Mouse (Mus musculus) embryonic facial prominence, embryonic 13.5 days (tissue): ENCODE measurements around the gene Suco. TPM values are rescaled to one million over a fixed set of nuclear protein-coding genes. Genes with fewer than 3 reads are reported as not detected.
A peak's percentile ranks its signal among the peaks of the same experiment; 100 is the strongest.

Source experiments
- ATAC-seq: fragments of 200-750 bp; cut with Nextera tagmentation; 2 replicates; pipeline ENCODE4 v1.8.0; 2017; ENCODE audit warnings: low read depth; ENCODE audit not compliant: insufficient number of reproducible peaks, insufficient read depth, low FRiP score, low TSS enrichment
- H3K27ac ChIP-seq: fragments of 300-500 bp; sonication (generic); 2 replicates; pipeline ENCODE4 v1.5.1; 2015; ENCODE audit warnings: moderate library complexity, mild to moderate bottlenecking, inconsistent platforms
- H3K27me3 ChIP-seq: fragments of 300-500 bp; sonication (generic); 2 replicates; pipeline ENCODE4 v1.6.1; 2015; ENCODE audit warnings: mild to moderate bottlenecking, inconsistent platforms
- H3K36me3 ChIP-seq: fragments of 300-500 bp; sonication (generic); 2 replicates; pipeline ENCODE4 v1.6.1; 2015; ENCODE audit warnings: mild to moderate bottlenecking, inconsistent platforms
- H3K4me1 ChIP-seq: fragments of 300-500 bp; sonication (generic); 2 replicates; pipeline ENCODE4 v1.6.1; 2015; ENCODE audit warnings: inconsistent platforms
- H3K4me2 ChIP-seq: fragments of 300-500 bp; sonication (generic); 2 replicates; pipeline ENCODE4 v1.6.1; 2015; ENCODE audit warnings: moderate library complexity, mild to moderate bottlenecking, inconsistent platforms
- H3K4me3 ChIP-seq: fragments of 300-500 bp; sonication (generic); 2 replicates; pipeline ENCODE4 v1.5.1; 2015; ENCODE audit warnings: mild to moderate bottlenecking, inconsistent platforms
- H3K9ac ChIP-seq: fragments of 300-500 bp; sonication (generic); 2 replicates; pipeline ENCODE4 v1.6.1; 2015; ENCODE audit warnings: mild to moderate bottlenecking, inconsistent platforms
- H3K9me3 ChIP-seq: fragments of 300-500 bp; sonication (generic); 2 replicates; pipeline ENCODE4 v1.6.1; 2016; ENCODE audit warnings: inconsistent platforms
- WGBS: fragments of 180-500 bp; shearing (Covaris S2); methylation state at CpG from one replicate; pipeline ENCODE4 v1.1.7; 2015; ENCODE audit warnings: mixed read lengths; 5-methylcytosine and 5-hydroxymethylcytosine counted together
- polyA plus RNA-seq: library from polyadenylated mRNA; unstranded; fragments of >200 nt; fragmentation: Nextera tagmentation; extraction: Ambion mirVana; gene quantifications from 2 replicates; pipeline ENCODE4 v1.2.1, GENCODE M21; 2015

Gene Suco
- polyA plus RNA-seq, 1 experiment from 2014 or later = 25.2 TPM

- no peaks in the 10 kb centered on the region for H3K4me1 ChIP-seq
- no peaks in the 10 kb centered on the region for H3K36me3 ChIP-seq
- H3K4me3 ChIP-seq = no peak overlapping the region
- no peaks in the 10 kb centered on the region for H3K27me3 ChIP-seq
- H3K4me2 ChIP-seq = no peak overlapping the region
- H3K27ac ChIP-seq = no peak overlapping the region
- ATAC-seq = no peak
- 89% methylated on average over 12 of the region's 12 CpGs for WGBS
- no peak overlapping the region for H3K9ac ChIP-seq
- H3K9me3 ChIP-seq = no peaks in the 10 kb centered on the region
These were observed 11.3 kb upstream of the Suco start for GRCm38 (mm10) chr1:161887679-161888260.

GRCm38 (mm10) chr1:161885762-161886161, 9.3 kb upstream of the Suco start:
- H3K9me3 ChIP-seq = no peaks in the 10 kb centered on the region
- no peaks in the 10 kb centered on the region for H3K36me3 ChIP-seq
- ATAC-seq = no peak
- no peaks in the 10 kb centered on the region for H3K27me3 ChIP-seq
- H3K4me2 ChIP-seq = no peak overlapping the region
- no peak overlapping the region for H3K4me3 ChIP-seq
- H3K4me1 ChIP-seq = no peaks in the 10 kb centered on the region
- no peak overlapping the region for H3K27ac ChIP-seq
- WGBS = 72% methylated on average over 1 of the region's 1 CpGs
- no peak overlapping the region for H3K9ac ChIP-seq

GRCm38 (mm10) chr1:161877580-161878142, 1.2 kb upstream of the Suco start:
- WGBS = 20% methylated on average over 5 of the region's 5 CpGs

GRCm38 (mm10) chr1:161875706-161876552, 553 bp downstream of the Suco start:
- Histone ChIP-seq H3K36me3 (no peaks in the 10 kb centered on the region), H3K27me3 (no peaks in the 10 kb centered on the region), H3K9me3 (no peaks in the 10 kb centered on the region), H3K4me3 (peak overlapping the region; percentile 89), H3K4me1 (peaks cover 16% of the 10 kb centered on the region), H3K9ac (peak overlapping the region; percentile 95), H3K27ac (peak overlapping the region; percentile 98), H3K4me2 (peak overlapping the region; percentile 81)
- ATAC-seq = peak; percentile 26
- under 1% methylated on average over 34 of the region's 34 CpGs for WGBS

More at GRCm38 (mm10) chr1:161877580-161878142, 1.2 kb upstream of the Suco start:
- Histone ChIP-seq H3K27me3 (no peaks in the 10 kb centered on the region), H3K4me3 (peak overlapping the region; percentile 89), H3K4me1 (peaks cover 16% of the 10 kb centered on the region), H3K9ac (peak overlapping the region; percentile 60), H3K36me3 (no peaks in the 10 kb centered on the region), H3K4me2 (peak overlapping the region; percentile 81), H3K27ac (peak overlapping the region; percentile 85), H3K9me3 (no peaks in the 10 kb centered on the region)
- ATAC-seq = no peak

GRCm38 (mm10) chr1:161869422-161869821, 7.1 kb downstream of the Suco start:
- Histone ChIP-seq H3K27ac (no peak overlapping the region), H3K4me1 (peaks cover 9% of the 10 kb centered on the region), H3K9ac (no peak overlapping the region), H3K4me3 (no peak overlapping the region), H3K4me2 (no peak overlapping the region), H3K36me3 (no peaks in the 10 kb centered on the region), H3K27me3 (no peaks in the 10 kb centered on the region), H3K9me3 (no peaks in the 10 kb centered on the region)
- WGBS = 82% methylated on average over 1 of the region's 1 CpGs
- no peak for ATAC-seq

- Histone ChIP-seq H3K27me3 (no peaks in the 10 kb centered on the region), H3K27ac (no peak overlapping the region), H3K4me1 (0 out of 2 replicates have a peak, but pooled peaks cover 2% of the 10 kb centered on the region), H3K9ac (no peak overlapping the region), H3K4me2 (no peak overlapping the region), H3K36me3 (no peaks in the 10 kb centered on the region), H3K9me3 (no peaks in the 10 kb centered on the region), H3K4me3 (no peak overlapping the region)
- no peak for ATAC-seq
These were observed 8.1 kb downstream of the Suco start for GRCm38 (mm10) chr1:161868413-161868812.

GRCm38 (mm10) chr1:161863742-161864141, 12.7 kb downstream of the Suco start:
- Histone ChIP-seq H3K4me1 (0 out of 2 replicates have a peak, but pooled peaks cover 2% of the 10 kb centered on the region), H3K4me3 (no peak overlapping the region), H3K9ac (no peak overlapping the region), H3K9me3 (no peaks in the 10 kb centered on the region), H3K27me3 (no peaks in the 10 kb centered on the region), H3K4me2 (no peak overlapping the region), H3K36me3 (no peaks in the 10 kb centered on the region), H3K27ac (no peak overlapping the region)
- 54% methylated on average over 2 of the region's 2 CpGs for WGBS
- no peak for ATAC-seq

- no peak overlapping the region for H3K9ac ChIP-seq
- no peaks in the 10 kb centered on the region for H3K27me3 ChIP-seq
- WGBS = 86% methylated on average over 2 of the region's 2 CpGs
- no peaks in the 10 kb centered on the region for H3K9me3 ChIP-seq
- ATAC-seq = no peak
- H3K27ac ChIP-seq = no peak overlapping the region
- H3K4me2 ChIP-seq = no peak overlapping the region
- peaks cover 21% of the 10 kb centered on the region for H3K36me3 ChIP-seq
- no peaks in the 10 kb centered on the region for H3K4me1 ChIP-seq
- H3K4me3 ChIP-seq = no peak overlapping the region
These were observed 17.2 kb downstream of the Suco start for GRCm38 (mm10) chr1:161859248-161859647.

- Histone ChIP-seq H3K9ac (no peak overlapping the region), H3K36me3 (peaks cover 32% of the 10 kb centered on the region), H3K4me1 (no peaks in the 10 kb centered on the region), H3K4me3 (no peak overlapping the region), H3K4me2 (no peak overlapping the region), H3K27ac (no peak overlapping the region), H3K9me3 (no peaks in the 10 kb centered on the region), H3K27me3 (no peaks in the 10 kb centered on the region)
- ATAC-seq = no peak
- 96% methylated on average over 2 of the region's 2 CpGs for WGBS
These were observed 49.8 kb downstream of the Suco start for GRCm38 (mm10) chr1:161826677-161827076.

- no peaks in the 10 kb centered on the region for H3K4me1 ChIP-seq
- ATAC-seq = no peak
- WGBS = 72% methylated on average over 5 of the region's 5 CpGs
- H3K4me2 ChIP-seq = no peak overlapping the region
- no peak overlapping the region for H3K9ac ChIP-seq
- H3K27ac ChIP-seq = no peak overlapping the region
- H3K9me3 ChIP-seq = no peaks in the 10 kb centered on the region
- H3K36me3 ChIP-seq = no peaks in the 10 kb centered on the region
- H3K27me3 ChIP-seq = no peaks in the 10 kb centered on the region
- H3K4me3 ChIP-seq = no peak overlapping the region
These were observed 67.1 kb downstream of the Suco start for GRCm38 (mm10) chr1:161809428-161809827.

GRCm38 (mm10) chr1:161808980-161809379, 67.5 kb downstream of the Suco start:
- H3K27me3 ChIP-seq = no peaks in the 10 kb centered on the region
- H3K27ac ChIP-seq = no peak overlapping the region
- H3K4me2 ChIP-seq = no peak overlapping the region
- no peak overlapping the region for H3K9ac ChIP-seq
- no peaks in the 10 kb centered on the region for H3K4me1 ChIP-seq
- no peak for ATAC-seq
- no peaks in the 10 kb centered on the region for H3K9me3 ChIP-seq
- H3K36me3 ChIP-seq = no peaks in the 10 kb centered on the region
- no peak overlapping the region for H3K4me3 ChIP-seq
- WGBS = 74% methylated on average over 6 of the region's 6 CpGs

GRCm38 (mm10) chr1:161804541-161804971, 71.9 kb downstream of the Suco start:
- ATAC-seq = no peak
- Histone ChIP-seq H3K9ac (no peak overlapping the region), H3K27ac (no peak overlapping the region), H3K4me3 (no peak overlapping the region), H3K4me2 (no peak overlapping the region), H3K9me3 (no peaks in the 10 kb centered on the region), H3K4me1 (no peaks in the 10 kb centered on the region), H3K36me3 (no peaks in the 10 kb centered on the region), H3K27me3 (no peaks in the 10 kb centered on the region)
- WGBS = 76% methylated on average over 8 of the region's 8 CpGs
